Mouse (Mus musculus): ENCODE results near the gene Emg1.

The Emg1 gene

GRCm38 (mm10) chr6:124711824-124712782, at the start of gene Emg1, which contains the start of gene Phb2:
Emg1 (minus strand) TSS chr6:124712178.
Phb2 (plus strand) TSS chr6:124712336.
- peak; percentile 98 for DNase-seq (ENCODE audit: low spot score in 2 of 2)

- peak; percentile 79 to 82 for DNase-seq (ENCODE audit: low spot score in 2 of 2)
Observed at GRCm38 (mm10) chr6:124759259-124759658, 47.3 kb upstream of the Emg1 start.

GRCm38 (mm10) chr6:124758849-124759232, 46.9 kb upstream of the Emg1 start:
- no peak for DNase-seq (ENCODE audit: low spot score in 2 of 2)

GRCm38 (mm10) chr6:124757909-124758848, 46.2 kb upstream of the Emg1 start:
- no peak for DNase-seq (ENCODE audit: low spot score in 2 of 2)

GRCm38 (mm10) chr6:124757351-124757880, 45.4 kb upstream of the Emg1 start:
- no peak for DNase-seq (ENCODE audit: low spot score in 2 of 2)

- DNase-seq (ENCODE audit: low spot score in 2 of 2): peak in 1 of 2 experiments; percentile 50
Observed at GRCm38 (mm10) chr6:124756652-124757350, 44.8 kb upstream of the Emg1 start.

GRCm38 (mm10) chr6:124755831-124756595, 44.0 kb upstream of the Emg1 start, which contains the start of the genes Gm45234 and Atn1:
Gm45234 (minus strand) TSS chr6:124756021.
Atn1 (minus strand) TSS chr6:124756524.
- DNase-seq (ENCODE audit: low spot score in 2 of 2): no peak

- no peak for DNase-seq (ENCODE audit: low spot score in 2 of 2)
Observed at GRCm38 (mm10) chr6:124755306-124755705, 43.3 kb upstream of the Emg1 start.

- DNase-seq (ENCODE audit: low spot score in 2 of 2): no peak
Observed at GRCm38 (mm10) chr6:124753861-124754260, 41.9 kb upstream of the Emg1 start.

GRCm38 (mm10) chr6:124750405-124750804, 38.4 kb upstream of the Emg1 start:
- no peak for DNase-seq (ENCODE audit: low spot score in 2 of 2)

GRCm38 (mm10) chr6:124746654-124747632, 35.0 kb upstream of the Emg1 start:
- no peak for DNase-seq (ENCODE audit: low spot score in 2 of 2)

GRCm38 (mm10) chr6:124746296-124746605, 34.3 kb upstream of the Emg1 start:
- no peak for DNase-seq (ENCODE audit: low spot score in 2 of 2)

- peak; percentile 93 to 94 for DNase-seq (ENCODE audit: low spot score in 2 of 2)
Observed at GRCm38 (mm10) chr6:124745490-124746295, 33.7 kb upstream of the Emg1 start.

GRCm38 (mm10) chr6:124744755-124745321, 32.9 kb upstream of the Emg1 start:
- DNase-seq (ENCODE audit: low spot score in 2 of 2): no peak

- DNase-seq (ENCODE audit: low spot score in 2 of 2): no peak
Observed at GRCm38 (mm10) chr6:124743647-124744046, 31.7 kb upstream of the Emg1 start.

GRCm38 (mm10) chr6:124742839-124743514, 31.0 kb upstream of the Emg1 start:
- DNase-seq (ENCODE audit: low spot score in 2 of 2): no peak

- DNase-seq (ENCODE audit: low spot score in 2 of 2): no peak
Observed at GRCm38 (mm10) chr6:124741842-124742241, 29.9 kb upstream of the Emg1 start.
